Mouse (Mus musculus) heart, adult 10 weeks (tissue): ENCODE results near the gene Prickle3. TPM values are rescaled to one million over a fixed set of nuclear protein-coding genes. Genes with fewer than 3 reads are reported as not detected.

Experiments
- polyA plus RNA-seq: library from polyadenylated mRNA; stranded (reverse); fragments of 350-450 nt; fragmentation: Illumina TruSeq; extraction: RNeasy Lipid Tissue Mini Kit (QIAGEN cat#74804); gene quantifications from one replicate; pipeline ENCODE4 v1.2.3, GENCODE M21; 2014; ENCODE audit warnings: low read depth, low replicate concordance

Gene Prickle3
- polyA plus RNA-seq = 21.7 TPM

GRCm38 (mm10) chrX:7657221-7657639 lies at the start of gene Prickle3:
Gene Prickle3, plus strand, starts transcription at chrX:7657260.

GRCm38 (mm10) chrX:7638401-7639091 lies 18.5 kb upstream of the Prickle3 start, which contains the start of gene Syp:
Gene Syp, plus strand, starts transcription at chrX:7638471.

GRCm38 (mm10) chrX:7670921-7671623 lies 14.0 kb downstream of the Prickle3 start, which contains the start of gene Plp2:
Gene Plp2, minus strand, starts transcription at chrX:7671390.

GRCm38 (mm10) chrX:7680864-7681263 lies 23.8 kb downstream of the Prickle3 start, which contains the start of gene Magix:
Gene Magix, minus strand, starts transcription at chrX:7681251.

GRCm38 (mm10) chrX:7696954-7697381 lies 39.9 kb downstream of the Prickle3 start, which contains the start of gene Gpkow:
Gene Gpkow, plus strand, starts transcription at chrX:7697131.

GRCm38 (mm10) chrX:7714135-7714899 lies 57.3 kb downstream of the Prickle3 start, which contains the start of gene Wdr45:
Gene Wdr45, plus strand, starts transcription at chrX:7714333.

Other genes with a start within 250 kb of the Prickle3 start
- not detected for gene Foxp3, start 83.6 kb upstream of the Prickle3 start, polyA plus RNA-seq
- gene Ppp1r3f, start 83.0 kb upstream of the Prickle3 start, polyA plus RNA-seq = 1.3 TPM
- 11.1 TPM for gene Ccdc22, start 51.7 kb upstream of the Prickle3 start, polyA plus RNA-seq
- gene Cacna1f, start 50.2 kb upstream of the Prickle3 start, polyA plus RNA-seq = not detected
- 2.5 TPM for gene Syp, start 18.8 kb upstream of the Prickle3 start, polyA plus RNA-seq
- 66.5 TPM for gene Plp2, start 14.1 kb downstream of the Prickle3 start, polyA plus RNA-seq
- gene Magix, start 24.0 kb downstream of the Prickle3 start, polyA plus RNA-seq = 32.0 TPM
- 24.2 TPM for gene Gpkow, start 39.9 kb downstream of the Prickle3 start, polyA plus RNA-seq
- gene Wdr45, start 57.1 kb downstream of the Prickle3 start, polyA plus RNA-seq = 54.2 TPM
- not detected for gene Gm45208, start 65.0 kb downstream of the Prickle3 start, polyA plus RNA-seq
- gene Praf2, start 71.2 kb downstream of the Prickle3 start, polyA plus RNA-seq = 8.6 TPM
- 0.60 TPM for gene Ccdc120, start 93.6 kb downstream of the Prickle3 start, polyA plus RNA-seq
- gene Tfe3, start 105.3 kb downstream of the Prickle3 start, polyA plus RNA-seq = 13.1 TPM
- gene Gripap1, start 132.5 kb downstream of the Prickle3 start, polyA plus RNA-seq = 40.7 TPM
- 0.71 TPM for gene Kcnd1, start 165.0 kb downstream of the Prickle3 start, polyA plus RNA-seq
- 30.2 TPM for gene Otud5, start 184.1 kb downstream of the Prickle3 start, polyA plus RNA-seq
- gene Pim2, start 221.0 kb downstream of the Prickle3 start, polyA plus RNA-seq = 3.6 TPM
- gene Slc35a2, start 226.8 kb downstream of the Prickle3 start, polyA plus RNA-seq = 21.7 TPM
- gene Pqbp1, start 242.0 kb downstream of the Prickle3 start, polyA plus RNA-seq = 41.7 TPM
- gene Timm17b, start 242.1 kb downstream of the Prickle3 start, polyA plus RNA-seq = 22.8 TPM